14 mouse cellular contexts compared by ENCODE assay signal in the genomic region with DNA sequence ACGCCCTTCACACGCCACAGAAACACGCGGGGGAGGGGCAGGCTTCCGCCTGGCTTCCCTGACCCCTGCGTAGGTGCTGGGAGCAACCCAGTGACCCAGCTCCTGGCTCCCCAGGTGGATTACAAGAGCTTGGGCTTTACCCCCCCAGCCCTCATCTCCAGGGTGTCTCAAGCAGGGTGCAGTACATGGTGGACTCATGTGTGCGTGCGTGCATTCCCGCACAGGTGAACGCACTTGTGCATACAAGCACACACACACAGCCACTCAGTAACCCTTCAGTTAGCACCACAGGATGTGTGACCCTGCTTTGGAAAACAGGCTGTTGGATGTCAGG.
A peak's percentile ranks its signal among the peaks of the same experiment; 100 is the strongest.
DNase-seq lines count a peak whose midpoint lies in the region; ATAC-seq and TF ChIP-seq lines count a peak whose summit lies in the region.
"Had no signal": no experiment of that assay in that cellular context is flagged by ENCODE, and none has a peak within 500 bp of the region (broad histone marks: within the 10 kb centered on the region; RNA-seq: fewer than 3 reads in every experiment).

No protein-coding gene starts in this region.

- no peak overlapping the region for H3K4me2 ChIP-seq in hindbrain, embryonic 16.5 days (ENCODE audit: low read length)
- H3K4me2 ChIP-seq in lung, postnatal 0 days (replicated peaks; ENCODE audit: low read depth, low read length): no peak overlapping the region
- H3K4me2 ChIP-seq: limb, embryonic 15.5 days; neural tube, embryonic 12.5 days had no signal

- H3K27me3 ChIP-seq in hindbrain, embryonic 10.5 days (ENCODE audit: insufficient read depth, poor library complexity, severe bottlenecking): peaks cover 20% of the 10 kb centered on the region
- no peaks in the 10 kb centered on the region for H3K27me3 ChIP-seq in hindbrain, embryonic 16.5 days (replicated peaks; ENCODE audit: control insufficient read depth, insufficient read depth, low read length)
- no peaks in the 10 kb centered on the region for H3K27me3 ChIP-seq in lung, postnatal 0 days (replicated peaks; ENCODE audit: insufficient read depth, low read length)
- peaks cover 6% of the 10 kb centered on the region; the same call in 1 of the 2 replicates for H3K27me3 ChIP-seq in embryonic facial prominence, embryonic 10.5 days (replicated peaks; ENCODE audit: low read depth, poor library complexity, severe bottlenecking)
- H3K27me3 ChIP-seq in limb, embryonic 10.5 days (ENCODE audit: low read depth, poor library complexity, severe bottlenecking): peaks cover 36% of the 10 kb centered on the region
- H3K27me3 ChIP-seq: limb, embryonic 15.5 days; neural tube, embryonic 12.5 days had no signal

- peaks cover 24% of the 10 kb centered on the region for H3K4me1 ChIP-seq in hindbrain, embryonic 10.5 days (replicated peaks)
- H3K4me1 ChIP-seq in hindbrain, embryonic 16.5 days (ENCODE audit: control insufficient read depth, insufficient read depth, low read depth, low read length): peaks cover 7% of the 10 kb centered on the region
- no peaks in the 10 kb centered on the region for H3K4me1 ChIP-seq in lung, postnatal 0 days (ENCODE audit: insufficient read depth, low read depth, low read length)
- peaks cover 22% of the 10 kb centered on the region for H3K4me1 ChIP-seq in embryonic facial prominence, embryonic 10.5 days
- H3K4me1 ChIP-seq in limb, embryonic 10.5 days: peaks cover 36% of the 10 kb centered on the region

- TF ChIP-seq CTCF in lung, postnatal 0 days (IDR thresholded peaks at IDR 0.05): no peak

- 72% methylated on average over 10 of the region's 10 CpGs for WGBS in hindbrain, embryonic 10.5 days
- whole genome bisulfite sequencing in hindbrain, embryonic 16.5 days: 66% methylated on average over 10 of the region's 10 CpGs
- WGBS in lung, postnatal 0 days: 55% methylated on average over 10 of the region's 10 CpGs
- WGBS in embryonic facial prominence, embryonic 10.5 days: 68% methylated on average over 10 of the region's 10 CpGs
- WGBS in limb, embryonic 10.5 days: 66% methylated on average over 10 of the region's 10 CpGs

- 0 out of 2 replicates have a peak, but pooled peaks cover 10% of the 10 kb centered on the region for H3K36me3 ChIP-seq in hindbrain, embryonic 10.5 days
- no peaks in the 10 kb centered on the region for H3K36me3 ChIP-seq in hindbrain, embryonic 16.5 days (ENCODE audit: control insufficient read depth, insufficient read depth, low read length)
- no peaks in the 10 kb centered on the region for H3K36me3 ChIP-seq in lung, postnatal 0 days (ENCODE audit: insufficient read depth, low read length)
- H3K36me3 ChIP-seq in embryonic facial prominence, embryonic 10.5 days (replicated peaks): peaks cover 4% of the 10 kb centered on the region
- H3K36me3 ChIP-seq in limb, embryonic 10.5 days: no peaks in the 10 kb centered on the region
- H3K36me3 ChIP-seq: limb, embryonic 15.5 days had no signal

- H3K9ac ChIP-seq in hindbrain, embryonic 16.5 days (ENCODE audit: low read depth, low read length): no peak overlapping the region
- H3K9ac ChIP-seq in lung, postnatal 0 days (replicated peaks; ENCODE audit: low read depth): no peak overlapping the region
- H3K9ac ChIP-seq: limb, embryonic 15.5 days; neural tube, embryonic 12.5 days had no signal

- no peak overlapping the region for H3K4me3 ChIP-seq in hindbrain, embryonic 10.5 days
- no peak overlapping the region for H3K4me3 ChIP-seq in hindbrain, embryonic 16.5 days (ENCODE audit: low read length)
- no peak overlapping the region for H3K4me3 ChIP-seq in lung, postnatal 0 days (ENCODE audit: low read depth, low read length)
- H3K4me3 ChIP-seq in embryonic facial prominence, embryonic 10.5 days: no peak overlapping the region
- no peak overlapping the region for H3K4me3 ChIP-seq in limb, embryonic 10.5 days
- H3K4me3 ChIP-seq: limb, embryonic 15.5 days; neural tube, embryonic 12.5 days had no signal

- no peaks in the 10 kb centered on the region for H3K9me3 ChIP-seq in hindbrain, embryonic 10.5 days
- H3K9me3 ChIP-seq in hindbrain, embryonic 16.5 days (ENCODE audit: control insufficient read depth, low read length): no peaks in the 10 kb centered on the region
- no peaks in the 10 kb centered on the region for H3K9me3 ChIP-seq in lung, postnatal 0 days (ENCODE audit: low read length)
- no peaks in the 10 kb centered on the region for H3K9me3 ChIP-seq in embryonic facial prominence, embryonic 10.5 days
- H3K9me3 ChIP-seq in limb, embryonic 10.5 days (replicated peaks): no peaks in the 10 kb centered on the region
- H3K9me3 ChIP-seq: limb, embryonic 15.5 days; neural tube, embryonic 12.5 days had no signal

- H3K27ac ChIP-seq in hindbrain, embryonic 10.5 days: peak overlapping the region; percentile 50; the same call in 1 of the 2 replicates
- no peak overlapping the region for H3K27ac ChIP-seq in hindbrain, embryonic 16.5 days (ENCODE audit: low read depth, low read length)
- no peak overlapping the region for H3K27ac ChIP-seq in lung, postnatal 0 days (ENCODE audit: low read length)
- 0 out of 2 replicates have a peak overlapping the region, but pooled peaks have one; percentile 26 for H3K27ac ChIP-seq in embryonic facial prominence, embryonic 10.5 days (replicated peaks)
- peak overlapping the region; percentile 73 for H3K27ac ChIP-seq in limb, embryonic 10.5 days
- H3K27ac ChIP-seq: limb, embryonic 15.5 days; neural tube, embryonic 12.5 days had no signal

- TF ChIP-seq EP300 in lung, postnatal 0 days (IDR thresholded peaks at IDR 0.05): no peak

- ATAC-seq in hindbrain, embryonic 16.5 days: no peak; the same call in 1 of the 2 replicates
- ATAC-seq in lung, postnatal 0 days: peak; percentile 46

- DNase-seq in hindbrain, embryonic 10.5 days (ENCODE audit: low spot score): no peak
- no peak for DNase-seq in lung, postnatal 0 days (ENCODE audit: low spot score)
- DNase-seq in lung, postnatal 14 days: no peak
- no peak for DNase-seq in embryonic facial prominence, embryonic 10.5 days (ENCODE audit: low spot score)
- DNase-seq in limb, embryonic 10.5 days (ENCODE audit: low spot score): no peak
- no peak for DNase-seq in urinary bladder, postnatal 4 days (ENCODE audit: low spot score in 2 of 2)
- DNase-seq: adrenal gland, adult 8-10 months; cerebellum, adult 11 months; cerebellum, postnatal 14 days; kidney, adult 9 months; thymus, postnatal 25 days had no signal

Comparison
In these comparisons a context has a peak if more than half of its experiments do, and no peak if none do; other contexts are left out.
1. H3K27ac ChIP-seq: peak in hindbrain, embryonic 10.5 days (single experiment), embryonic facial prominence, embryonic 10.5 days (single experiment) and limb, embryonic 10.5 days (single experiment); none in hindbrain, embryonic 16.5 days (single experiment) and lung, postnatal 0 days (single experiment).